Mouse (Mus musculus): Measurements from ENCODE around the gene 4930550C14Rik.

Gene 4930550C14Rik

GRCm38 (mm10) chr9:53409427-53409826, 7.3 kb downstream of the 4930550C14Rik start:
- no peaks in the 10 kb centered on the region for H3K27me3 ChIP-seq (ENCODE audit: insufficient read depth, low read length)
- TF ChIP-seq CTCF (conservative IDR thresholded peaks at IDR 0.05; ENCODE audit: low read length) (no peak), NANOG (IDR thresholded peaks at IDR 0.05; ENCODE audit: borderline replicate concordance, low read length) (no peak), POU5F1 (IDR thresholded peaks at IDR 0.05; ENCODE audit: borderline replicate concordance, low read length) (no peak)
- H3K36me3 ChIP-seq (ENCODE audit: insufficient read depth, low read length) = no peaks in the 10 kb centered on the region
- H3K4me3 ChIP-seq (replicated peaks; ENCODE audit: low read length) = no peak overlapping the region
- H3K4me1 ChIP-seq (replicated peaks; ENCODE audit: low read depth, low read length) = peaks cover 35% of the 10 kb centered on the region
- no peaks in the 10 kb centered on the region for H3K9me3 ChIP-seq (ENCODE audit: low read length)

- Histone ChIP-seq H3K4me1 (replicated peaks; ENCODE audit: low read depth, low read length) (no peaks in the 10 kb centered on the region), H3K36me3 (ENCODE audit: insufficient read depth, low read length) (no peaks in the 10 kb centered on the region)
- TF ChIP-seq NANOG (IDR thresholded peaks at IDR 0.05; ENCODE audit: borderline replicate concordance, low read length) (no peak), CTCF (conservative IDR thresholded peaks at IDR 0.05; ENCODE audit: low read length) (no peak), POU5F1 (IDR thresholded peaks at IDR 0.05; ENCODE audit: borderline replicate concordance, low read length) (no peak)
These were observed 20.2 kb downstream of the 4930550C14Rik start for GRCm38 (mm10) chr9:53422133-53422896.

GRCm38 (mm10) chr9:53426726-53427125, 24.6 kb downstream of the 4930550C14Rik start:
- Histone ChIP-seq H3K36me3 (ENCODE audit: insufficient read depth, low read length) (no peaks in the 10 kb centered on the region), H3K4me3 (replicated peaks; ENCODE audit: low read length) (no peak overlapping the region), H3K4me1 (replicated peaks; ENCODE audit: low read depth, low read length) (no peaks in the 10 kb centered on the region), H3K27me3 (ENCODE audit: insufficient read depth, low read length) (no peaks in the 10 kb centered on the region), H3K9me3 (ENCODE audit: low read length) (no peaks in the 10 kb centered on the region)
- TF ChIP-seq NANOG (IDR thresholded peaks at IDR 0.05; ENCODE audit: borderline replicate concordance, low read length) (no peak), CTCF (conservative IDR thresholded peaks at IDR 0.05; ENCODE audit: low read length) (no peak), POU5F1 (IDR thresholded peaks at IDR 0.05; ENCODE audit: borderline replicate concordance, low read length) (no peak)

More at GRCm38 (mm10) chr9:53422133-53422896, 20.2 kb downstream of the 4930550C14Rik start:
- Histone ChIP-seq H3K9me3 (ENCODE audit: low read length) (peaks cover 12% of the 10 kb centered on the region), H3K27me3 (ENCODE audit: insufficient read depth, low read length) (no peaks in the 10 kb centered on the region), H3K4me3 (replicated peaks; ENCODE audit: low read length) (no peak overlapping the region)

GRCm38 (mm10) chr9:53427638-53428037, 25.5 kb downstream of the 4930550C14Rik start:
- Histone ChIP-seq H3K4me3 (replicated peaks; ENCODE audit: low read length) (no peak overlapping the region), H3K27me3 (ENCODE audit: insufficient read depth, low read length) (no peaks in the 10 kb centered on the region), H3K36me3 (ENCODE audit: insufficient read depth, low read length) (no peaks in the 10 kb centered on the region), H3K4me1 (replicated peaks; ENCODE audit: low read depth, low read length) (no peaks in the 10 kb centered on the region), H3K9me3 (ENCODE audit: low read length) (no peaks in the 10 kb centered on the region)
- TF ChIP-seq NANOG (IDR thresholded peaks at IDR 0.05; ENCODE audit: borderline replicate concordance, low read length) (no peak), POU5F1 (IDR thresholded peaks at IDR 0.05; ENCODE audit: borderline replicate concordance, low read length) (no peak), CTCF (conservative IDR thresholded peaks at IDR 0.05; ENCODE audit: low read length) (no peak)

GRCm38 (mm10) chr9:53435830-53436570, 33.9 kb downstream of the 4930550C14Rik start:
- Histone ChIP-seq H3K4me1 (replicated peaks; ENCODE audit: low read depth, low read length) (no peaks in the 10 kb centered on the region), H3K36me3 (ENCODE audit: insufficient read depth, low read length) (peaks cover 29% of the 10 kb centered on the region), H3K9me3 (ENCODE audit: low read length) (no peaks in the 10 kb centered on the region), H3K4me3 (replicated peaks; ENCODE audit: low read length) (no peak overlapping the region), H3K27me3 (ENCODE audit: insufficient read depth, low read length) (no peaks in the 10 kb centered on the region)
- TF ChIP-seq NANOG (IDR thresholded peaks at IDR 0.05; ENCODE audit: borderline replicate concordance, low read length) = no peak
- TF ChIP-seq CTCF (conservative IDR thresholded peaks at IDR 0.05; ENCODE audit: low read length) = no peak
- no peak for TF ChIP-seq POU5F1 (IDR thresholded peaks at IDR 0.05; ENCODE audit: borderline replicate concordance, low read length)

GRCm38 (mm10) chr9:53450609-53451008, 48.5 kb downstream of the 4930550C14Rik start:
- Histone ChIP-seq H3K27me3 (ENCODE audit: insufficient read depth, low read length) (no peaks in the 10 kb centered on the region), H3K36me3 (ENCODE audit: insufficient read depth, low read length) (peaks cover 80% of the 10 kb centered on the region), H3K4me1 (replicated peaks; ENCODE audit: low read depth, low read length) (no peaks in the 10 kb centered on the region), H3K9me3 (ENCODE audit: low read length) (no peaks in the 10 kb centered on the region), H3K4me3 (replicated peaks; ENCODE audit: low read length) (no peak overlapping the region)
- TF ChIP-seq POU5F1 (IDR thresholded peaks at IDR 0.05; ENCODE audit: borderline replicate concordance, low read length) (no peak), NANOG (IDR thresholded peaks at IDR 0.05; ENCODE audit: borderline replicate concordance, low read length) (no peak), CTCF (conservative IDR thresholded peaks at IDR 0.05; ENCODE audit: low read length) (no peak)

- TF ChIP-seq CTCF (conservative IDR thresholded peaks at IDR 0.05; ENCODE audit: low read length) = no peak
- no peak for TF ChIP-seq POU5F1 (IDR thresholded peaks at IDR 0.05; ENCODE audit: borderline replicate concordance, low read length)
- no peak for TF ChIP-seq NANOG (IDR thresholded peaks at IDR 0.05; ENCODE audit: borderline replicate concordance, low read length)
- Histone ChIP-seq H3K27me3 (ENCODE audit: insufficient read depth, low read length) (no peaks in the 10 kb centered on the region), H3K36me3 (ENCODE audit: insufficient read depth, low read length) (peaks cover 81% of the 10 kb centered on the region), H3K9me3 (ENCODE audit: low read length) (no peaks in the 10 kb centered on the region), H3K4me3 (replicated peaks; ENCODE audit: low read length) (no peak overlapping the region), H3K4me1 (replicated peaks; ENCODE audit: low read depth, low read length) (no peaks in the 10 kb centered on the region)
These were observed 49.9 kb downstream of the 4930550C14Rik start for GRCm38 (mm10) chr9:53452038-53452437.

- no peaks in the 10 kb centered on the region for H3K4me1 ChIP-seq (replicated peaks; ENCODE audit: low read depth, low read length)
- H3K36me3 ChIP-seq (ENCODE audit: insufficient read depth, low read length) = peaks cover 45% of the 10 kb centered on the region
- H3K4me3 ChIP-seq (replicated peaks; ENCODE audit: low read length) = no peak overlapping the region
- H3K9me3 ChIP-seq (ENCODE audit: low read length) = no peaks in the 10 kb centered on the region
- H3K27me3 ChIP-seq (ENCODE audit: insufficient read depth, low read length) = no peaks in the 10 kb centered on the region
- TF ChIP-seq CTCF (conservative IDR thresholded peaks at IDR 0.05; ENCODE audit: low read length) (no peak), NANOG (IDR thresholded peaks at IDR 0.05; ENCODE audit: borderline replicate concordance, low read length) (no peak), POU5F1 (IDR thresholded peaks at IDR 0.05; ENCODE audit: borderline replicate concordance, low read length) (no peak)
These were observed 70.8 kb downstream of the 4930550C14Rik start for GRCm38 (mm10) chr9:53472806-53473518.
